Mouse (Mus musculus) right cerebral cortex, postnatal 36 days (tissue): ENCODE measurements around the gene 2610001J05Rik.
A peak's percentile ranks its signal among the peaks of the same experiment; 100 is the strongest.

Experiments
- DNase-seq, 2 experiments: peaks; one replicate each; pipeline ENCODE4 v3.0.0; 2022; ENCODE audit warnings: low spot score in 2 of 2, mixed read lengths in 1 of 2

The 2610001J05Rik gene

DNA sequence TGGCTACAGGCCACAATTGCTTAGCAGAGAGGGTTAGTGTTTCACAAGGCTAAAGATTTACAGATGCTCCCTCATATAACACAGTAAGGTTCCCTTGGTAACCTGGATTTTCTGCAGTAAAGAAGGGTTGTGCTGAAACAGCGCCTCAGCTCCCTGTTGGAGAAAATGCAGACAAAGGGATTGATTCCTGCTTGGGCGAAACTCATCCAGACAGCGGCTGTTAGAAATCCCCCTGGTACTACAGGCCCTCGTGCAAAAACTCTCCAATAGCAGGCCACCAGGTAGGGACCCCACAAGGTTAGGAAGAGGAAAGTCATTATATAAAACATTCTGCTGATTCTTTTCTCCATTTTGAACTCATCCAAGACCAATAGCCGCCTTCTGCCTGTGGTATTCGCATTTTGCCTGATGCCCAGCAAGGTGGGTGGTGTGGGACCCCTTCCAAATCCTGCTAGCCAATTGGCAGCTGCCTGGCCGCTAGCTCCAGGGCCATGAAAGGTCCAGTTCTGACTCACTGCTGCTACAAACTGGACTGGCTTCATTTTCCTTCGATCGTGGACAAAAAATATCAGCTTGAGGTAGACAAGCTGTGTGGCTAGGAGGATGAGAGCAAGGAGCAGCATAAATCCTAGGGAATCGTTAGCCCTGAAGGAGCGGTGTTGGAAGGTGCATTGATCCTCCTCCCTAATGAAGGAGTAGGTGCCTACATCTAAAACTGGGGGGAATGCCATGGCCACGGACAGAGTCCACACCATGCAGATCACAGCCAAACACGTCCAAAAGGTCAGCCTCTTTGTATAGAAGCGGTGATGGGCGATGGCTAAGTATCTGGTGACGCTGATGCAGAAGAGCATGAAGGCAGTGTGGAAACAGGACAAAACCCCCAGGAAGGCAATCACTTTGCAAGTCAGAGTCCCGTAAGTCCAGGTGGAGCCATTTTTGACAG, 35.3 kb downstream of the 2610001J05Rik start:
- DNase-seq: peak in 1 of 2 experiments; percentile 26

DNA sequence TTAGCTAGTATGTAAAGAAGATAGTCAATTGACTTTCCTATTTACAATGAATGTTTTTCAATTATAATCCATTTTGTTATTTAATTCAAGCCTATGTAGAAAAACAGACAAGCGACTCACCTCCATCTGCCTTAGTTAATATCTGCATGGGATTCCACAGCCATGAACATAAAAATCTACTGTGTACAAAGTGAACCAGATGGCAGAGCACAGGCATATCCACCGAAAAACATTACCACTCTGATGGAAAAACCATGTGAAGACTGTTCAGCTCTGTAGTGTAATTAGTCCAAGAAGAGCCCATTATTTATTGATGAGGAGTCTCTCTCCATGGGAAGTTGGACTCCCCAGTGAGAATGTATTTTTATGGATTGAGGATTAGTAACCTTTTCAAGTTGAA, 38.5 kb downstream of the 2610001J05Rik start:
- DNase-seq: no peak

GRCm38 (mm10) chr6:13828877-13829276, 42.4 kb downstream of the 2610001J05Rik start:
- no peak for DNase-seq
